Mouse (Mus musculus): ENCODE results near the gene Fbxo48. TPM values are rescaled to one million over a fixed set of nuclear protein-coding genes. Genes with fewer than 3 reads are reported as not detected.
A peak's percentile ranks its signal among the peaks of the same experiment; 100 is the strongest.

The Fbxo48 gene
- total RNA-seq (2021) = under 1 TPM in 1 of 2 experiments, not detected in 1; 0.31 TPM
- long read RNA-seq, experiment 1 = 0 reads
- long read RNA-seq, experiment 2 = 0 reads

GRCm38 (mm10) chr11:16950976-16951760 lies at the start of gene Fbxo48:
TSS of gene Fbxo48 (plus strand) at chr11:16951375.
- intact Hi-C loops (cut with DNase I) = loop anchor here (5.0 kb wide), 2 partner anchors 206 to 444 kb away; partner anchors contain the start of genes Ppp3r1 and Sec61g
- Histone ChIP-seq H3K4me3 (peak within 1 kb of the TSS; percentile 79), H3K27ac (peak within 1 kb of the TSS; percentile 83)
- TF ChIP-seq CTCF (IDR thresholded peaks at IDR 0.05) = no peak
- DNase-seq = peak; percentile 96

- intact Hi-C loops (cut with DNase I) = no loop called here
- no peak for DNase-seq
- TF ChIP-seq CTCF (IDR thresholded peaks at IDR 0.05) = no peak
- Histone ChIP-seq H3K27ac (no peak overlapping the region; the same call in 1 of the 2 replicates), H3K4me3 (no peak overlapping the region)
Measured at GRCm38 (mm10) chr11:16904302-16905011, 46.7 kb upstream of the Fbxo48 start.

GRCm38 (mm10) chr11:16905012-16905332 lies 46.2 kb upstream of the Fbxo48 start:
- no peak for DNase-seq
- Histone ChIP-seq H3K27ac (peak overlapping the region; percentile 5; the same call in 1 of the 2 replicates), H3K4me3 (no peak overlapping the region)
- no peak for TF ChIP-seq CTCF (IDR thresholded peaks at IDR 0.05)
- intact Hi-C loops (cut with DNase I) = no loop called here

GRCm38 (mm10) chr11:16906530-16906929 lies 44.6 kb upstream of the Fbxo48 start:
- Histone ChIP-seq H3K4me3 (no peak overlapping the region), H3K27ac (no peak overlapping the region)
- TF ChIP-seq CTCF (IDR thresholded peaks at IDR 0.05) = no peak
- intact Hi-C loops (cut with DNase I) = no loop called here
- no peak for DNase-seq

GRCm38 (mm10) chr11:16907517-16908129 lies 43.6 kb upstream of the Fbxo48 start:
- H3K4me3 ChIP-seq = no peak overlapping the region
- DNase-seq = no peak
- TF ChIP-seq CTCF (IDR thresholded peaks at IDR 0.05) = no peak
- intact Hi-C loops (cut with DNase I) = no loop called here
- H3K27ac ChIP-seq = peak overlapping the region; percentile 62

GRCm38 (mm10) chr11:16914756-16915155 lies 36.4 kb upstream of the Fbxo48 start:
- no peak overlapping the region for H3K4me3 ChIP-seq
- no peak overlapping the region for H3K27ac ChIP-seq
- TF ChIP-seq CTCF (IDR thresholded peaks at IDR 0.05) = no peak
- DNase-seq = no peak
- intact Hi-C loops (cut with DNase I) = no loop called here

- TF ChIP-seq CTCF (IDR thresholded peaks at IDR 0.05) = no peak
- intact Hi-C loops (cut with DNase I) = no loop called here
- DNase-seq = no peak
Measured at GRCm38 (mm10) chr11:16915850-16916249, 35.3 kb upstream of the Fbxo48 start.

GRCm38 (mm10) chr11:16917512-16917911 lies 33.7 kb upstream of the Fbxo48 start:
- Histone ChIP-seq H3K4me3 (no peak overlapping the region), H3K27ac (no peak overlapping the region)
- intact Hi-C loops (cut with DNase I) = no loop called here
- no peak for TF ChIP-seq CTCF (IDR thresholded peaks at IDR 0.05)
- DNase-seq = no peak

More at GRCm38 (mm10) chr11:16915850-16916249, 35.3 kb upstream of the Fbxo48 start:
- no peak overlapping the region for H3K27ac ChIP-seq
- no peak overlapping the region for H3K4me3 ChIP-seq

GRCm38 (mm10) chr11:16932159-16932558 lies 19.0 kb upstream of the Fbxo48 start:
- Histone ChIP-seq H3K27ac (no peak overlapping the region), H3K4me3 (no peak overlapping the region)
- no peak for DNase-seq
- no peak for TF ChIP-seq CTCF (IDR thresholded peaks at IDR 0.05)
- intact Hi-C loops (cut with DNase I) = no loop called here

- DNase-seq = peak; percentile 69
- intact Hi-C loops (cut with DNase I) = no loop called here
- no peak for TF ChIP-seq CTCF (IDR thresholded peaks at IDR 0.05)
- H3K27ac ChIP-seq = peak overlapping the region; percentile 84
- peak overlapping the region; percentile 68 for H3K4me3 ChIP-seq
Measured at GRCm38 (mm10) chr11:16935577-16936236, 15.5 kb upstream of the Fbxo48 start.

- Histone ChIP-seq H3K4me3 (no peak overlapping the region), H3K27ac (no peak overlapping the region)
- DNase-seq = no peak
- intact Hi-C loops (cut with DNase I) = loop anchor here (10.0 kb wide), 1 partner anchor 66 kb away; no protein-coding TSS in a partner anchor
- TF ChIP-seq CTCF (IDR thresholded peaks at IDR 0.05) = no peak
Measured at GRCm38 (mm10) chr11:16941103-16941793, 9.9 kb upstream of the Fbxo48 start.

GRCm38 (mm10) chr11:16941973-16942452 lies 9.2 kb upstream of the Fbxo48 start:
- no peak for TF ChIP-seq CTCF (IDR thresholded peaks at IDR 0.05)
- H3K27ac ChIP-seq = no peak overlapping the region
- intact Hi-C loops (cut with DNase I) = loop anchor here (10.0 kb wide), 1 partner anchor 67 kb away; no protein-coding TSS in a partner anchor
- H3K4me3 ChIP-seq = no peak overlapping the region
- no peak for DNase-seq
